Mouse (Mus musculus) ES-E14 (cell line): ENCODE data around the gene Ppp1r2.

ENCODE experiments used
- CHD2 ChIP-seq: IDR thresholded peaks from 2 replicates; pipeline ENCODE4 v1.6.1; 2014; ENCODE audit warnings: mild to moderate bottlenecking, low read depth, low read length, inconsistent platforms
- HCFC1 ChIP-seq: IDR thresholded peaks from 2 replicates; pipeline ENCODE4 v1.6.1; 2012; ENCODE audit warnings: low read length, inconsistent platforms, borderline replicate concordance; ENCODE audit not compliant: insufficient read depth
- MAFK ChIP-seq: IDR thresholded peaks from 2 replicates; pipeline ENCODE4 v1.6.1; 2014; ENCODE audit warnings: mild to moderate bottlenecking, low read depth, low read length, inconsistent platforms; ENCODE audit not compliant: insufficient read depth
- ZC3H11A ChIP-seq: IDR thresholded peaks from 2 replicates; pipeline ENCODE4 v1.6.1; 2012; ENCODE audit warnings: low read depth, mild to moderate bottlenecking, inconsistent platforms, low read length, borderline replicate concordance
- ZNF384 ChIP-seq: IDR thresholded peaks from 2 replicates; pipeline ENCODE4 v1.6.1; 2012; ENCODE audit warnings: low read depth, low read length, inconsistent platforms

DNA sequence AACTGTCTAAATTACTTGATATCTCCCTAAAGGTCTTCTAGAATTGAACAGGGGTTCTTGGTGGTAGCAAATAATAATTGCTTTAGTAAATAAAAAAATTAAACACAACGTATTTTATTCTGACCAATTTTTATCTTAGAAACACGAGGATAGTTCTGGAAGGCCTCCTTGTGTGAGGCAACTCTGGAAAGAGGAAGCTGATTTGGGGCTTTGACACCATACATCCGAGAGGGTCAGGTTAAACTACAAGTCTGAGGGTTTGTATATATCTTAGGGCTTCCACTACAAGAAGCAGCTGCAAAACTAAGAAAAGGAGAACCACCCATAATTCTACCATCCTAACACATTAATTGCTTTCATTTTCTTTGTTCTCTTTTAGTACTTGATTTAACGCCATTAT lies 18.7 kb upstream of the Ppp1r2 start:
- TF ChIP-seq HCFC1, result no peak
- TF ChIP-seq CHD2, result no peak
- no peak for TF ChIP-seq MAFK
- TF ChIP-seq ZC3H11A, result no peak
- TF ChIP-seq ZNF384, result no peak
